8 mouse cellular contexts compared by ENCODE assay signal in the genomic region with DNA sequence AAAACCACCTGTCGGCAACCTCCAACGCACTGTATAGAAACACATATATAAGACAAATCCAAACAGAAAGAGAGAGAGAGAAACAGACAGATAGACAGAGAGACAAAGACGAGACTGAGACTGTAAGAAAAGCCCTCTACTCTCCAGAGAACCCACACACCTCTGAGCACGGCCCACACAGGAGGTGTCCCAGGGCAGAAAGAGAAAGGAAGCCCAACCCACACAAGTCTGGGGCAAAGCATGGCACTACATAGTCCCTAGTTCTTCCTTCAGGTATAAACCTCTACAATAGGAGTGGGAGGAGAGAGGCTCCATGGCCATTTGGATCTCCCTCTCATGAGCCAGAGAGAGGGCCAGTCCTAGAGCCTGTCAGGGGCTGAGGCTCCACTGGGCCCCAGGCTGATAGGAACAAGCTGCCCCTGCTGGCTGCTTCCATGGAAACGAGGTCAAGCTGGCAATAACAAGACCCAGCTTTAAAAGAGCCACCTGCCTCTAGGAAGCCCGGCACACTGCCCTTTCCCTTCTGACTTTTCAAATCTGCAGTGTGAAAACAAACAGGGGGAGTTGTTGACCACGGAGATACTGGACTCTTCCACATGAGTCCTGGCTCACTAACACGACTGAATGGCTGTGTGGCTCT.
DNase-seq lines count a peak whose midpoint lies in the region; ATAC-seq and TF ChIP-seq lines count a peak whose summit lies in the region.

No protein-coding gene starts in this region.

- peaks cover 31 to 89% of the 10 kb centered on the region in 2 experiments for H3K4me1 ChIP-seq in CH12.LX (ENCODE audit: control insufficient read depth in 1 of 2, insufficient read depth in 2 of 2)
- 0 out of 2 replicates have a peak, but pooled peaks cover 4% of the 10 kb centered on the region for H3K4me1 ChIP-seq in forebrain, postnatal 0 days (ENCODE audit: insufficient read depth)
- peaks cover 60% of the 10 kb centered on the region for H3K4me1 ChIP-seq in hindbrain, embryonic 13.5 days (replicated peaks)
- H3K4me1 ChIP-seq in limb, embryonic 11.5 days (ENCODE audit: control insufficient read depth, insufficient read depth, low read length): peaks cover 21% of the 10 kb centered on the region
- peaks cover 43% of the 10 kb centered on the region for H3K4me1 ChIP-seq in midbrain, embryonic 15.5 days

- ATAC-seq in forebrain, postnatal 0 days: peak; percentile 42; the same call in 1 of the 2 replicates
- no peak for ATAC-seq in hindbrain, embryonic 13.5 days (ENCODE audit: low FRiP score)
- ATAC-seq in limb, embryonic 11.5 days (ENCODE audit: insufficient number of reproducible peaks, low FRiP score, low TSS enrichment, low read depth): no peak
- ATAC-seq in midbrain, embryonic 15.5 days (replicated peaks): 0 out of 2 replicates have a peak, but pooled peaks have one; percentile 30

- H3K9ac ChIP-seq in CH12.LX (ENCODE audit: insufficient read depth, low read depth): no peak overlapping the region
- no peak overlapping the region for H3K9ac ChIP-seq in forebrain, postnatal 0 days
- H3K9ac ChIP-seq in hindbrain, embryonic 13.5 days: no peak overlapping the region
- no peak overlapping the region for H3K9ac ChIP-seq in limb, embryonic 11.5 days (ENCODE audit: low read length)
- no peak overlapping the region for H3K9ac ChIP-seq in midbrain, embryonic 15.5 days

- no peak for TF ChIP-seq POLR2A in CH12.LX (IDR thresholded peaks at IDR 0.05; ENCODE audit: low read depth, low read length)

- TF ChIP-seq CTCF in CH12.LX (conservative IDR thresholded peaks at IDR 0.05 in 1 of 2, IDR thresholded peaks at IDR 0.05 in 1 of 2; ENCODE audit: low read depth in 2 of 2, low read length in 2 of 2): peak in 1 of 2 experiments; percentile 15; a peak in 1 of 4 replicates
- TF ChIP-seq CTCF in forebrain, postnatal 0 days (IDR thresholded peaks at IDR 0.05; ENCODE audit: low read depth): peak; percentile 15; the same call in 1 of the 2 replicates

- in situ Hi-C loops in CH12.LX (cut with MboI; ENCODE audit: low pct_ligation_motif_present, low pct_unique_long_range_greater_than_20kb, low sequenced_read_pairs): no loop called here

- no peak for TF ChIP-seq EP300 in CH12.LX (IDR thresholded peaks at IDR 0.05; ENCODE audit: low read length)

- H3K36me3 ChIP-seq in CH12.LX (replicated peaks in 1 of 2; ENCODE audit: control insufficient read depth in 1 of 2, insufficient read depth in 1 of 2, low read length in 1 of 2): peaks cover 0 to 7% of the 10 kb centered on the region in 2 experiments
- H3K36me3 ChIP-seq in forebrain, postnatal 0 days (ENCODE audit: insufficient read depth): no peaks in the 10 kb centered on the region
- no peaks in the 10 kb centered on the region for H3K36me3 ChIP-seq in hindbrain, embryonic 13.5 days
- H3K36me3 ChIP-seq in limb, embryonic 11.5 days (ENCODE audit: control insufficient read depth, insufficient read depth, low read length): no peaks in the 10 kb centered on the region
- no peaks in the 10 kb centered on the region for H3K36me3 ChIP-seq in midbrain, embryonic 15.5 days (replicated peaks)

- H3K79me2 ChIP-seq in CH12.LX (replicated peaks; ENCODE audit: control insufficient read depth, extremely low read depth, insufficient read depth, poor library complexity, severe bottlenecking): no peaks in the 10 kb centered on the region; the same call in 1 of the 2 replicates

- dilution Hi-C loops in CH12.LX (cut with MboI; ENCODE audit: extremely low pct_ligation_motif_present, extremely low pct_unique_long_range_greater_than_20kb, low sequenced_read_pairs): no loop called here

- H3K4me3 ChIP-seq in CH12.LX (replicated peaks in 1 of 3; ENCODE audit: low read depth in 2 of 3, low read length in 2 of 3, poor library complexity in 1 of 3): no peak overlapping the region
- no peak overlapping the region for H3K4me3 ChIP-seq in forebrain, postnatal 0 days (ENCODE audit: low read depth, low read length)
- no peak overlapping the region for H3K4me3 ChIP-seq in hindbrain, embryonic 13.5 days
- H3K4me3 ChIP-seq in limb, embryonic 11.5 days (ENCODE audit: low read depth, low read length): no peak overlapping the region
- no peak overlapping the region for H3K4me3 ChIP-seq in midbrain, embryonic 15.5 days

- TF ChIP-seq RAD21 in CH12.LX (IDR thresholded peaks at IDR 0.05; ENCODE audit: low read depth, low read length): peak; percentile 6

- 12% methylated on average over 6 of the region's 8 CpGs for WGBS in forebrain, postnatal 0 days
- 17% methylated on average over 6 of the region's 8 CpGs for WGBS in hindbrain, embryonic 13.5 days
- 21% methylated on average over 6 of the region's 8 CpGs for WGBS in limb, embryonic 11.5 days
- 28% methylated on average over 7 of the region's 8 CpGs for WGBS in midbrain, embryonic 15.5 days

- H3K4me2 ChIP-seq in CH12.LX (ENCODE audit: insufficient read depth, low read depth, poor library complexity, severe bottlenecking): no peak overlapping the region
- H3K4me2 ChIP-seq in forebrain, postnatal 0 days (ENCODE audit: low read depth): no peak overlapping the region
- no peak overlapping the region for H3K4me2 ChIP-seq in hindbrain, embryonic 13.5 days
- no peak overlapping the region for H3K4me2 ChIP-seq in limb, embryonic 11.5 days (ENCODE audit: low read depth, severe bottlenecking)
- H3K4me2 ChIP-seq in midbrain, embryonic 15.5 days: no peak overlapping the region

- no peaks in the 10 kb centered on the region for H3K9me3 ChIP-seq in CH12.LX (replicated peaks; ENCODE audit: low read length)
- H3K9me3 ChIP-seq in forebrain, postnatal 0 days (ENCODE audit: low read length): no peaks in the 10 kb centered on the region
- no peaks in the 10 kb centered on the region for H3K9me3 ChIP-seq in hindbrain, embryonic 13.5 days
- H3K9me3 ChIP-seq in limb, embryonic 11.5 days (ENCODE audit: control insufficient read depth, low read length): no peaks in the 10 kb centered on the region
- no peaks in the 10 kb centered on the region for H3K9me3 ChIP-seq in midbrain, embryonic 15.5 days

- DNase-seq in CH12.LX (ENCODE audit: extremely low read depth): peak; percentile 55
- peak; percentile 81 for DNase-seq in cerebellum, adult 11 months
- peak; percentile 33 for DNase-seq in forebrain, postnatal 0 days
- DNase-seq in limb, embryonic 11.5 days (ENCODE audit: low spot score): peak; percentile 80
- DNase-seq in layer of hippocampus, adult 11-12 months (ENCODE audit: low spot score): no peak
- no peak for DNase-seq in right cerebral cortex, postnatal 4 days

- H3K27ac ChIP-seq in CH12.LX (ENCODE audit: insufficient read depth, low read depth): no peak overlapping the region
- H3K27ac ChIP-seq in forebrain, postnatal 0 days (ENCODE audit: low read depth, low read length): no peak overlapping the region
- H3K27ac ChIP-seq in hindbrain, embryonic 13.5 days: peak overlapping the region; percentile 35; the same call in 1 of the 2 replicates
- H3K27ac ChIP-seq in limb, embryonic 11.5 days (replicated peaks; ENCODE audit: low read depth, low read length): no peak overlapping the region
- no peak overlapping the region for H3K27ac ChIP-seq in midbrain, embryonic 15.5 days

- no peaks in the 10 kb centered on the region for H3K27me3 ChIP-seq in CH12.LX (replicated peaks)
- no peaks in the 10 kb centered on the region for H3K27me3 ChIP-seq in forebrain, postnatal 0 days (ENCODE audit: insufficient read depth, low read length)
- H3K27me3 ChIP-seq in hindbrain, embryonic 13.5 days: no peaks in the 10 kb centered on the region
- H3K27me3 ChIP-seq in limb, embryonic 11.5 days (ENCODE audit: control insufficient read depth, insufficient read depth, low read length): no peaks in the 10 kb centered on the region
- no peaks in the 10 kb centered on the region for H3K27me3 ChIP-seq in midbrain, embryonic 15.5 days (replicated peaks)

TF ChIP-seq in CH12.LX, 34 proteins besides CTCF, POLR2A, EP300 and RAD21:
- TF ChIP-seq MXI1 (IDR thresholded peaks at IDR 0.05; ENCODE audit: low read depth, low read length): peak; percentile 34; the same call in 1 of the 2 replicates
- TF ChIP-seq ZC3H11A (IDR thresholded peaks at IDR 0.05; ENCODE audit: low read depth, low read length): no peak
TF ChIP-seq in CH12.LX: peak in this region for 1.

Comparison
In these comparisons a context has a peak if more than half of its experiments do, and no peak if none do; other contexts are left out.
1. DNase-seq: peak in CH12.LX (single experiment), cerebellum, adult 11 months (single experiment), forebrain, postnatal 0 days (single experiment) and limb, embryonic 11.5 days (single experiment); none in layer of hippocampus, adult 11-12 months (single experiment) and right cerebral cortex, postnatal 4 days (single experiment).
2. ATAC-seq: peak in forebrain, postnatal 0 days (single experiment) and midbrain, embryonic 15.5 days (single experiment); none in hindbrain, embryonic 13.5 days (single experiment) and limb, embryonic 11.5 days (single experiment).